Mouse (Mus musculus) kidney, adult 10 weeks (tissue): ENCODE data around the gene Pes1. TPM values are rescaled to one million over a fixed set of nuclear protein-coding genes. Genes with fewer than 3 reads are reported as not detected.

ENCODE experiments used
- polyA plus RNA-seq: library from polyadenylated mRNA; stranded (reverse); fragments of 350-450 nt; fragmentation: Illumina TruSeq; extraction: RNeasy Lipid Tissue Mini Kit (QIAGEN cat#74804); gene quantifications from one replicate; pipeline ENCODE4 v1.2.3, GENCODE M21; 2014; ENCODE audit warnings: low read depth, low replicate concordance

The Pes1 gene
- 20.6 TPM for polyA plus RNA-seq

DNA sequence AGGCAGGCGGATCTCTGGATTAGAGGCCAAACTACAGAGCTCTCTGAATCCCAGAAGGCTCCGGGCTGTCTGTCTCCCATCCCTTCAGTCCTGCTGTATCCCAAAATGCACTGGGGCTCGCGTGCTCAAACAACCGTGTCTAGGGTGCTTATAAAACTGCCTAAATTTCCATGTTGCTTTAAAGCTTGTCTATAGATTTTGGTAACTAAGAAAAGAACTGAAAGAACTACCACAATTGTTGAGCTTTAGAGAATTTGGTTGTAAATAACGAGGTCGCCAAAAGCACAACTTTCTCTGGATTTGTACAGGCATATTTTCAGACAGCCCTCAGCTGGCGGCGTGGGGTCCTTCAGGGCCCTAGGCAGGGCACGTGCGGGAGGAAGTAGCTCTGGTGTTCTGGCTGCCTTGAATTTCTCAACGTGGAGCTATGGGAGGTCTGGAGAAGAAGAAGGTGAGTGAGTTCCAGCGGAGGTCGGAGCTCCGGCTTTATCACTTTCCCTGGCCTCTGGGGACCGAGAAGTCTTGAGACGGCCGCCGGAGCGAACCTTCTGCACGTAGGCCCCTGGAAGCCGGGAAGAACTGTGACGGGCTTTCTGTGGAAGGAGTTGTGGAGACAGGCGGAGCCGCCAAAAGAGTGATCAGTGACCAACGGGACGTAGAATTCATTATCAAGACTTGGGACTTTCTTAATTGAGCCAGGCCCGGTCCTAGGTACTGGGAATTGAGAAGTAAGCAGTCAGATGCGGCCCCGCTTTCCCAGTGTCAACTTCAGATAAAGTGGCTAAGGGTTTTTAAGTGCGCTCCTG, at the start of gene Pes1:
Pes1 (plus strand) TSS at position 366 of the 806 bp plus-strand sequence.

DNA sequence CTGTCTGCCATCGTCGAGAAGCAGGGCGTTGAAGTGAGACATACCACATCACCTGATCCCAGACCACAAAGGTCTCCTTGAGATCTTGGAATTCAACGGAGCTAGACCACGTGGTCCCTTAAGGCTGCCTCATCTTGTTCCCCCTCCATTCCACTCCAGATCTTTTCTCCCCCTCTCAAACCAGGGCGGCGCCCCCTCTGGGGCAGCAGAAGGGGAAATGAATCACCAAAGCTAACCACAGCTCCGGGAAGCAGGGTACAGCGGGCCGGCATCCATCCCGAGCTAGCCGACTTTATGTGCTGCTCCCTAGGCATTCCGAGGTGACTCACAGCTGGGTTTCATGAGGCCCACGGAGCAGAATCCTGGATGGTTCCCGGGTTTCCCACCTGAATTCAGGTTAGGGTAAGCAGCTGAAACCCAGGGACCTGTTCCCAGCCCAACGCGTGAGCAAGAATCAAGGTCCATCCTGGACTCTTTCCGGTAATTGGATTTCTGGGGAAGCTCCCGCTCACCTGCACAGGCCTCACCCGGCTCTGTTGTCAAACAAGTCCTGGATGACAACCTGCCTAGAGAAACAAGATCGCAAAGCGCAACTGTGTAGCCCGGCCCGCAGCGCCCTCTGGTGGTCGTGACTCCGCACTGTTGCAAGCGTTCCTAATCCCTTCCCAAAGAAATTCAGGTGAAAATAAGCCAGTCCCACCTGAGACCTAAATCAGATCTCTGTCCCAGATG, 49.5 kb upstream of the Pes1 start, which contains the start of gene Slc35e4:
Slc35e4 (minus strand) TSS at position 556 of the 732 bp plus-strand sequence.

DNA sequence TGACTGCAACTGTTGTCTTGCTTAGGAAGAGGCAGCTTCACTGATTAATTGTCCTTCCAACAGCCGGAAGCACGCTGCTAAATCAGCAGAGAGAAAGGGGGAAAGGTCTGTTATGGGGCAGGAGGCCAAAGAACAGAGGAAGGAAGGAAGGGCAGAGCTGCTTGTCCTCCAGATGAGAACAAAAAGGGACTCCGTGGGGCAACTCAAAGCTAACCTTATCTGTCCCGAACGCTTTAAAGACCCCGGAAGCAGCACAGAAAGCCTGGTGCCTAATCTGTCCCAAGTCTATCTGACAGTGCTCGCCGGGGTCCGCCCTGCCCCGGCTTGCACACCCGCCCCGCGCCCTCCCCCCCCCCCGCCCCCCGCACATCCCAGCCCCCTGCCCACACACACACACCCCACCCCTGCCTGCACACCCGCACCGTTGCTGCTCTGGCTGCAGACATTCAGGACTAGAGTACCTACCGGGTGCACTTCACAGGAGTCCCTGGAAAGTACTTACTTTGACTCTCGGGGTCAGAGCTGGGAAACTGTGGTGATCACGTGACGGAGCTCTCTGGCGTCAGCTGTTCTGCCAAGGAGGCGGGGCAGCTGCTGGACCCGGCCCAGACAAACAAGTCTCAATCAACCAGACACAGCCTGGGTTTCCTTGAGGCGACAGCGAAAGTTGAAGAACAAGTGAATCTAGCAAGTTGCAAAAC, 32.1 kb upstream of the Pes1 start, which contains the start of gene Tcn2:
Tcn2 (minus strand) TSS at position 649 of the 701 bp plus-strand sequence.

DNA sequence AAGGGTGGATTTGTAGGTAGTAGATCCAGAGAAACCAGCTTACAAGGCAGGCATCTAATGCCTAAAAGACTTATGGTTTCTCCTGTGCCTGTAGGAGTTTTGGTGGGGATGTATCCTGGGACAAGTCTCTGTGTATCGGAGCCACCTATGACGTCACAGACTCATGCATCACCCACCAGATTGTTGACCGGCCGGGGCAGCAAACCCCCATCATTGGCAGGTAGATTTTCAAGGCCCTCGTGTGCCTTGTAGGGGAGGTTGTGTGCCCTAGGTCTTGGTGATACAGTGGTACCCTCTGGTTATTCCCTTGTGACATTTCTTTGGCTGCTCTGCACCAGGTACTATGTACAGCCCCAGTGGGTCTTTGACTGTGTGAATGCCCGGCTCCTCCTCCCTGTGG, 12.9 kb downstream of the Pes1 start, which contains the start of gene 4930556J24Rik:
4930556J24Rik (minus strand) TSS at position 101 of the 400 bp plus-strand sequence.

DNA sequence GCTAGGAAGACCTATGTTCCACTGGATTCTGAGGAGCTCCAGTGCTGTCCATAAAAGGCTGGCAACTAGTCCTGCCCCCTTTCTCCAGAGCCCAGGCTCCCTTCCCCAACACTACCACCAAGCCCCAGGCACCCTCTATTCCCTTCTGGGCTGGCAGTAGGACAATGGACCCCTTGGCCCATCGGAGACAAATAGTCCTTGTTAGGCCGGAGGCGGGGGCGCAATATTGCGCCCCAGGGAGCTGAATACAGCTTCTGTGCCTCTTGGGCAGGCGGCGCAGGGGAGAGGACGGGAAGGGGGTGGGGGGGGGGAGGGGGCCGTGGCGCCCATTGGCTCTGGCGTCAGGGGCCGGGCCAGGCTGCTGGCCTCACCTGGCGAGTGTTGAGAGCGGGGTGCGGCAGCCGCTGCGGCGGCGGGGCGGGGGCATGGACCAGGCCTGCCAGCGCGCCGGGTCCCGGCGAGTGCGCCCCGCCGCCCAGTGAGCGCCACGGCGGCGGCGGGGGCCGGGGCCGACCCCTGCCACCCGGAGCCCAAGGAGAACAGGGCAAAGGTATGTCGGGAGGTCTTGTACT, 19.6 kb downstream of the Pes1 start, which contains the start of gene Gal3st1:
Gal3st1 (plus strand) TSS at position 346 of the 572 bp plus-strand sequence.

Other genes starting within 250 kb of the Pes1 start
- gene Osbp2, start 100.1 kb upstream of the Pes1 start, polyA plus RNA-seq: 1.1 TPM
- gene 4921536K21Rik, start 68.9 kb upstream of the Pes1 start, polyA plus RNA-seq: 0.85 TPM
- gene Dusp18, start 68.7 kb upstream of the Pes1 start, polyA plus RNA-seq: 5.0 TPM
- not detected for gene Slc35e4, start 49.3 kb upstream of the Pes1 start, polyA plus RNA-seq
- 37.8 TPM for gene Tcn2, start 31.8 kb upstream of the Pes1 start, polyA plus RNA-seq
- not detected for gene 4930556J24Rik, start 12.8 kb downstream of the Pes1 start, polyA plus RNA-seq
- 0.49 TPM for gene Gal3st1, start 19.7 kb downstream of the Pes1 start, polyA plus RNA-seq
- gene Sec14l4, start 67.5 kb downstream of the Pes1 start, polyA plus RNA-seq: not detected
- gene Sec14l3, start 100.9 kb downstream of the Pes1 start, polyA plus RNA-seq: 30.7 TPM
- 12.0 TPM for gene Mtfp1, start 131.5 kb downstream of the Pes1 start, polyA plus RNA-seq
- 0.85 TPM for gene Sec14l2, start 159.4 kb downstream of the Pes1 start, polyA plus RNA-seq
- 2.9 TPM for gene Rnf215, start 171.2 kb downstream of the Pes1 start, polyA plus RNA-seq
- 3.9 TPM for gene Ccdc157, start 196.3 kb downstream of the Pes1 start, polyA plus RNA-seq
- gene Sf3a1, start 196.4 kb downstream of the Pes1 start, polyA plus RNA-seq: 10.2 TPM
- not detected for gene Tbc1d10a, start 222.8 kb downstream of the Pes1 start, polyA plus RNA-seq